Mouse (Mus musculus): ENCODE measurements around the gene Serpina7. TPM values are rescaled to one million over a fixed set of nuclear protein-coding genes. Genes with fewer than 3 reads are reported as not detected.

Serpina7 gene
- total RNA-seq (2014; fragmentation: Nextera tagmentation) (not detected in 2 replicates), total RNA-seq (2017) (not detected in 2 replicates)

GRCm38 (mm10) chrX:139085077-139085476, at the start of gene Serpina7:
Gene Serpina7 (minus strand): TSS chrX:139085236.
- no peak for ATAC-seq (replicated peaks; ENCODE audit: low FRiP score, low TSS enrichment, poor library complexity, severe bottlenecking)

GRCm38 (mm10) chrX:139134031-139134430, 49.0 kb upstream of the Serpina7 start:
- no peak for ATAC-seq (replicated peaks; ENCODE audit: low FRiP score, low TSS enrichment, poor library complexity, severe bottlenecking)

GRCm38 (mm10) chrX:139097197-139097596, 12.2 kb upstream of the Serpina7 start:
- ATAC-seq (replicated peaks; ENCODE audit: low FRiP score, low TSS enrichment, poor library complexity, severe bottlenecking): no peak

- ATAC-seq (replicated peaks; ENCODE audit: low FRiP score, low TSS enrichment, poor library complexity, severe bottlenecking): no peak
These were observed 907 bp upstream of the Serpina7 start, which contains the start of gene 4930513O06Rik for GRCm38 (mm10) chrX:139085943-139086342. Gene 4930513O06Rik (plus strand): TSS chrX:139086243.

GRCm38 (mm10) chrX:139078493-139078892, 6.5 kb downstream of the Serpina7 start:
- no peak for ATAC-seq (replicated peaks; ENCODE audit: low FRiP score, low TSS enrichment, poor library complexity, severe bottlenecking)

GRCm38 (mm10) chrX:139064078-139064477, 21.0 kb downstream of the Serpina7 start:
- ATAC-seq (replicated peaks; ENCODE audit: low FRiP score, low TSS enrichment, poor library complexity, severe bottlenecking): no peak

- ATAC-seq (replicated peaks; ENCODE audit: low FRiP score, low TSS enrichment, poor library complexity, severe bottlenecking): no peak
These were observed 31.9 kb downstream of the Serpina7 start for GRCm38 (mm10) chrX:139053149-139053548.

- no peak for ATAC-seq (replicated peaks; ENCODE audit: low FRiP score, low TSS enrichment, poor library complexity, severe bottlenecking)
These were observed 33.1 kb downstream of the Serpina7 start for GRCm38 (mm10) chrX:139051976-139052375.

- no peak for ATAC-seq (replicated peaks; ENCODE audit: low FRiP score, low TSS enrichment, poor library complexity, severe bottlenecking)
These were observed 43.9 kb downstream of the Serpina7 start for GRCm38 (mm10) chrX:139041148-139041547.

GRCm38 (mm10) chrX:139039314-139039713, 45.7 kb downstream of the Serpina7 start:
- no peak for ATAC-seq (replicated peaks; ENCODE audit: low FRiP score, low TSS enrichment, poor library complexity, severe bottlenecking)

- ATAC-seq (replicated peaks; ENCODE audit: low FRiP score, low TSS enrichment, poor library complexity, severe bottlenecking): no peak
These were observed 47.4 kb downstream of the Serpina7 start for GRCm38 (mm10) chrX:139037666-139038065.

Other genes with a start within 250 kb of the Serpina7 start
- gene Nrk, start 170.8 kb downstream of the Serpina7 start, total RNA-seq (2014; fragmentation: Nextera tagmentation): not detected in 2 replicates
- gene Nrk, start 170.8 kb downstream of the Serpina7 start, total RNA-seq (2017): not detected in 2 replicates
- not detected in 2 replicates for gene 4930513O06Rik, start 1.0 kb upstream of the Serpina7 start, total RNA-seq (2014; fragmentation: Nextera tagmentation)
- gene 4930513O06Rik, start 1.0 kb upstream of the Serpina7 start, total RNA-seq (2017): not detected in 2 replicates
- gene 4933428M09Rik, start 94.0 kb upstream of the Serpina7 start, total RNA-seq (2014; fragmentation: Nextera tagmentation): not detected in 2 replicates
- not detected in 2 replicates for gene 4933428M09Rik, start 94.0 kb upstream of the Serpina7 start, total RNA-seq (2017)
- 0.40 TPM in 1 of 2 replicates, not detected in the other for gene Mum1l1, start 124.8 kb upstream of the Serpina7 start, total RNA-seq (2014; fragmentation: Nextera tagmentation)
- 0.19 TPM in 1 of 2 replicates, not detected in the other for gene Mum1l1, start 124.8 kb upstream of the Serpina7 start, total RNA-seq (2017)
- gene Trap1a, start 248.4 kb upstream of the Serpina7 start, total RNA-seq (2014; fragmentation: Nextera tagmentation): 0.52 TPM in 1 of 2 replicates, not detected in the other
- gene Trap1a, start 248.4 kb upstream of the Serpina7 start, total RNA-seq (2017): not detected in 2 replicates